Mouse (Mus musculus): Measurements from ENCODE around the gene Reck.

The Reck gene

DNA sequence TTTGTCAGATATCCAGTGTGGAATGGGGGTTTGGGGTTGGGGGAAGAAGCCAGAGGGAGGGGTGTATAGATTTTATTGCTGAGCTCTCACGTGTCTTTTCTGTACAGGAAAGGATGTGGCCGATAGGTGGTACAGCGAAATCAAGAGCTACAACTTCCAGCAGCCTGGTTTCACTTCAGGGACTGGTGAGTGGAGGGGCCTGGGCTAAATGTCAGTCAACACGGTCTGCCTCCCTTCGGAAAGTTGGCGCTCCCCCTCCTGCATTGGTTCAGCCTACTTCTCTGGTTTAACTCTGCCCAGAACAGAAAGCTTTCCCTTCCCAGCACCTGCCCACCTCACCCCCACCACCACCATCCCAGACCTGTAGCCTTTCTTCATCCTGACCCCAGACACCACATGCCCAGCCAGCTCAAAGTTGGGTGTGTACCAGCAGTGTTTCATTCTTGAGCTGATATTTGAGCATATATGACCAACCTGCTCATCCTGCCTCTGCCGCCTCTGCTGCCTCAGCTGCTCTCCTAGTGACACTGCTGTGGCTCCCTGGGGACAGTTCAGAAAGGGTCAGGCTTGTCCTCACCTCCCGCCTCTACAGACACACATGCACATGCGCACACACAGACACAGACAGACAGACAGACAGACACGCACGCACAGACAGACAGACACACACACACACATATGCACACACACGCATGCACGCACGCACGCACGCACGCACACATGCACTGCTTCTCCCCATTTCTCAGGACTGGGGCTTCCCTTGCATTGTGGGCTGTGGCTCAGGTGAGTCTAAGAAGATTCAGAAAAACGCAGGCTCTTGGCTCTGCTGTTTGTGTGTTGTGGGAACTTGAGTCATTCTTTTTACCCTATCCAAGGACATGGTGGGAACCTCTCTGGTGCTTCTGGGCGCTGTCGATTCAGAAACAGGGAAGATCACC, 95.3 kb downstream of the Reck start:
- no peak for DNase-seq

DNA sequence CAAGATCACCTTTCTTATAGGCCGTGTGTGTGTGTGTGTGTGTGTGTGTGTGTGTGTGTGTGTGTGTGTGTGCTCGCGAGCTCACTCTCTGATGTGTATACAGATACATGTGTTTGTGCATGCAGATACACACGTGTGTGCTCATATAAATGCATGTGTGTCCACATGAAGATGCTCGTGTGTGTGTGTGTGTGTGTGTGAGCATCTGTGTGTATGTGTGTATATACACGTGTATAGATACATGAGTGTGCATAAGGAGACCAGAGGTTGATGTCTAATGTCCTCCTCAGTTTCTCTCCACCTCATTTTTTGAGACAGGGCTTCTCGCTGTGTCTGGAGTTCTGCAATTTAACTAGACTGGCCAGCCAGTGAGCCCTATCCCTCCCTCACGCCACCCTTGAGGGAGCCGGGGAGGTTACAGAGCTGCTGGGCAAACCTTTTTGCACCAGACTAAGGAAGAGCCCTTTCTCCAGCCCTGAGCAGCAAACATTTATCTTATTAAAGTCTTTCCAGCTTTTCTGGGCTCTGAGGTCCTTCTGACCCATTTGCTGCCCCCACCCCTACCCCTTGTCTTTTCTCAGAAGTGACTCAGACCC, 96.3 kb downstream of the Reck start:
- DNase-seq: no peak

- peak; percentile 52 to 61 for DNase-seq
These were observed 96.8 kb downstream of the Reck start for GRCm38 (mm10) chr4:43972137-43972591.

DNA sequence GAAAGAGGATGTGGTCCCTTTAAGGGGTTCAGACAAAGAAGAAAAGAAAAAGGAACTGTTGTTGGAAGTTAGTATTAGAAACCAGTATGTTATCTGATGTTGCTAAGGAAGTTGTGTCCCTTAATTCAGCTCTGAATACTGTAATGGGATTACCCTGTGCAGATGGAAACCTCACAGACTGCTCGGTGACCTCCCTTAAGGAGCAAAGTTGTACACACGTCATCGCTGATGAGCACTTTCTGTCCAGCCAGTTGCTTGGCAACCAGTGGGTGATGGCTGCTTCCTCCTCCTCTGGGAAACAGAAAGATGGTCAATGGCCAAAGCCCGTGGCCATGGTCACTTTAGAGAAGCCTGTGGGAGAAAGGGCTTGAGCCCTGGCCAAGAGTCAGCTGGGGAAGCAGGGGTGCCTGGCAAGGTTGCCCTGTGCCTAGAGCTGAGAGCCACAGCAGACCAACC, 98.2 kb downstream of the Reck start:
- no peak for DNase-seq

DNA sequence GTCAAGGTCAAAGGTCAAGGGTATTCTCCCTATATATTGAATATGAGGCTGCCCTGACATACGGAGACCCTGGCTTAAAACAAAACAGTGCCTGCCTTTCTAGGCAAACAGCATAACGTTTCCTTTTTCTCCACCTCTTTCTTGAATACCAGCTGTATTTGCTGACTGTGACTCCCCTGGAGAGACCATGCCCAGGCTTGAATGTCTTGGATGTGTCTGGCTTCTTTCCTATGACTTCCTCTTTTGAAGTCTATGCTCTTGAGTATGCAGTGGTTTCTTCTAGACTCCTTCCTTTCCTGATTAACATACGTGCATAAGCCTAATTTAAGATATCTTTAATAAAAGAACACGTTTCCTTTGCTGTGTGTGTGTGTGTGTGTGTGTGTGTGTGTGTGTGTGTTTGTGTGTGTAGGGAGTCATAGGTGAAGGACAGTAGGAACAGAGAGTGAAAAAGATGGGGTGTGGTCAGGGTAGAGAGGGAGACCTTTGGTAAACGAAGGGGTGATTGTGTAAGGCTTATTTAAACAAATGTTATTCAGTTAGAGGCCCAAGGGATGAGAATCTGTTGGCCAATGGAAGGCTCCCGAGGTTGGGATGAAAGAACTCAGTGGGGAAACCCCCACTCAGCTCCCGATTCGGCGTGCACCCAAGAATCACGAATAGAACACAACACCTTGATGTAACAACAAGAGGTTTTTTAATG, 99.7 kb downstream of the Reck start:
- DNase-seq: no peak

GRCm38 (mm10) chr4:43976223-43976740, 101.0 kb downstream of the Reck start:
- no peak for DNase-seq

GRCm38 (mm10) chr4:43978521-43979443, 103.5 kb downstream of the Reck start:
- DNase-seq: no peak

DNA sequence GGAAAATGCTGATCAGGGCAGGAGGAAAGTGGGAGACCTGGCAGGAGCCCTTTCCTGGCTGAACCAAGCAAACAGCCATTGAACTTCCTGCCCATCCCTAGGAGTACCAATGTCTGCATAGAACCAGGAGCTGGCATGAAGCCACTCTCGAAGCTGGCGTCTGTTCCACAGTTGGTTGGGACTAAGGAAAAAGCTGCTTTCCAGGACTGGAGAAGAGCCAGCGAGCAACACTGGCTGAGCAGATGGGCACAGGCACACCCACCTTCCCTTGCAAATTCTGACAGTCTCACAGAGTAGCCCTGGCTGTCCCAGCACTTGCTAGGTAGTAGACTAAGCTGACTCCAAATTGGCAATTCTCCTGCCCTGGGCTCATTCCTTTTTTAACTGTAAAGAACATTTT, 104.4 kb downstream of the Reck start:
- DNase-seq: no peak

DNA sequence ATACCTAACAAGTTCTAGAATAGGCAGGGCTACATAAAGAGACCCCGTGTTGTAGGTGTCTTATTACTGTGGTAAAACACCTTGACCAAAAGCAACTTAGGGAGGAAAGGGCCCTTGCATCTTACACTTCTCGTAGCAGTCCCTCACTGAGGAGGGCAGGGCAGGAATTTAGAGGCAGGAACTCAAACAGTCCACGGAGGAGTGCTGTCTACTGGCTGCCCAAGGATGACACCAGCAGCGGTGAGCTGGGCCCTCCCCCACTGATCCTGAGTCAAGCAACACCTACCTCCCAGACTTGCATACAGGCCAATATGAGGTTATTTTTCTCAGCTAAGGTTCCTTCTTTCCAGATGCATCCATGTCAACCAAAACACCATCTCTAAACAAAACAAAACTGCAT, 104.9 kb downstream of the Reck start:
- DNase-seq: no peak

DNA sequence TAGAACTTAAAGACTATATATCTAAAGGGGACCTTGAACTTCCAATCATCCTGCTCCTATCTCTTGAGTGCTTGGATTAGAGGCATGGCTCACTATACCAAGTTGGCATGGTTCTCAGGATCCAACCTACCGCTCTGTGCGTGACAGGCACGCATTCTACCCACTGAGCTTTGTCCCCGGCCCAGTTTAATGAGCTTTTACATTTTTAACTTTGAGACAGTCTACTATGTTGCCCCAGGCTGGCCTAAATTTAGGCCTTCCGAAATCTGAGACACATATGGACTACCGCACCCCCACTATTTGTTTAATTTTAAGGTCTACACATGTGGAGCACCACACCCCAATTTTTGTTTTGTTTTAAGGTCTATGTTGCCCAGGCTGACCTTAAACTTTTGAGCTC, 105.5 kb downstream of the Reck start:
- no peak for DNase-seq

DNA sequence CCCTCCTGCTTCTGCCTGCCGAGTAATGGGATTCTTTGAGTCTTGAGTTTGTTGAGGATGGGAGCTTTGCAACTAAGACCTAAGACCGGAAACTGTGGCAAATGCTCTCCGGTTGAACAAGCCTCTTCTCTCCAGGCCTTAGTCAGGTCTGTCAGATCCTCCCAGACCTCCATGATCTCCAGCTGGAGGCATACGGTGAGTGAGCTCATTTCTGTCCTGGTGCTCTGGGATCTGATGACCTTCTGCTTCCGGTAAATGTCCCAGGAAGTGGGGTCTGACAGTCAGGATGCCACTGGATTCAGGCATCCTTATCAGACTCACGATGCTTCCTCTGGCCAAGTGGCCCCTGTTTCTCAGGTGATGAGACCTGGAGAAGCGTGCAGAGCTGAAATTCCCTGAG, 105.9 kb downstream of the Reck start:
- no peak for DNase-seq

DNA sequence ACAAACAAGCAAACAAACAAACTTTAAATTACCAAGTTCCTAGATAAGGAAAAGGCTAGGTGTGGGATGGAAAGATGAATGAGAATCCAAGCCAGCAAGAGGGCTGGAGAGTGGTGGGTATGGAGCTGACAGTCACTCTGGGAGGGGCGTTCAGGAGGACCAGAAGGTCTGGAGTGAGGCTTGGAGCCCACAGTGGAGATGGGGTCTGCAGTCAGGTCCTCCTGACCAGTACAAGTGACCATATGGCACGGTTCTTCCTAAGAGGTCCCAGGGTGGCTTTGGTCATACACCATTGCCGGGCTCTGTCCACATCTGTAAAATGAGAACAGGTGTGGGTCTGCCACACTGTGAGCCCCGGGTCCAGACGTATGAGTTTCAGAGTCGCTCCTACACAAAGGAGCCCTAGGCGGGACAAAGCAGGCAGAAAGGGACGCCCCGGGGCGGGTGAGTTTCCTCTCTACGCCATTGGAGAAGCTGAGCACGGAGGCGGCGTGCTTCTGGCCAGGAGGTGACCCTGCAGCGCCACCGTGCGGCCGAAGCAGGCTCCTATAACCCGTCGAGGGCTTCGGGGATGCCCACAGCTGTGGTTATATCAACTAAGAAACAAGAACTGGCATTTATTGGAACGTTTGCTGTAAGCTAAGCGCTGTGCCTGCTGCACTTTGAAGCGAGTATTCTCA, 106.9 kb downstream of the Reck start:
- DNase-seq: peak; percentile 93 to 94

DNA sequence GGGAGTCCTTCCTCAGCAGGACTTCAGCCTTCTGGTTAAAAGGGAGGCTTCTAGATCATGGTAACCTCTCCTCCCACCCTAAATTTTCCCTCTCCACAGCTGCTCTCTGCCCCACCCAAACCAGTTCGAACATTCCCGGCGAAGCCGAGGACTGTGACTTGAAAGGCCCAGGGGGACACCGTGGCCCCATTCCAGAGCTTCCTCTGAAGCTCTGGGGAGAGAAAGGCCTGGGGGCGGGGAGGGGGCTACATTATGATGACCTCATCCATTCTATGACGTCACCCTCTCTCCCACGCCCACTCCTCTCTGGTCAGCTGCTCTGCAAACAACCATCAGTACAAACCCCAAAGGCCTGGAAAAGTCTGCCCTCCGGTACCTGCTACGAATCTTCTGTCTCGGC, 107.9 kb downstream of the Reck start, which contains the start of gene Ccin:
Ccin (plus strand) TSS at position 303 of the 400 bp plus-strand sequence.
- no peak for DNase-seq

DNA sequence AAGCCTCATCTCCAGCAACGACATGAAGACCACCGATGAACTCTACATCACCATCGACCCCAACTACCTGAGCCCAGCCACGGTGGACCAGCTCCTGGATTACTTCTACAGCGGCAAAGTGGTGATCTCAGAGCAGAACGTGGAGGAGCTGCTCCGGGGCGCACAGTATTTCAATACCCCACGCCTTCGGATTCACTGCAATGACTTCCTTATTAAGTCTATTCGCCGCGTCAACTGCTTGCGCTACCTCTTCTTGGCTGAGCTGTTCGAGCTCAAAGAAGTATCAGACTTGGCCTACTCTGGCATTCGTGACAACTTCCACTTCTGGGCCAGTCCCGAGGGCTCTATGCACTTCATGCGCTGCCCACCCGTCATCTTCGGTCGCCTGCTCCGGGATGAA, 108.4 kb downstream of the Reck start:
- no peak for DNase-seq

- no peak for DNase-seq
These were observed 109.0 kb downstream of the Reck start for GRCm38 (mm10) chr4:43984326-43984725.

DNA sequence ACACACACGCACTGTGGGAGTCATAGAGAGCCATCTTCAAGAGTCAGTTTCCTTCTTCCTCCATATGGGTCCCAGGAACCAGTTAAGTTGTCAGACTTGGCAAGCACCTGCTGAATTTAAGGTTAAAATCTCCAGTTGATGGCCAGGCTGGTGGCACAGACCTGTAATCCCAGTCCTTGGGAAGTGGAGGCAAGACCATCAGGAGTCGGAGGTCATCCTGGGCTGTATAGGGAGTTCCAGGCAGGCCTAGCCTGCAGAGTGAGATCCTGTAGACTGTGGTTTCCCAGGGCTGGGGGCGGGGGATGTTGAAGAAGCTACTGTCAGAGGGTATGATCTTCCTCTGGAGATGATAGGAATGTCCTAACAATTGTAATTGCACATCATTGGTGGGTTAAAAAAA, 113.6 kb downstream of the Reck start:
- no peak for DNase-seq

- DNase-seq: no peak
These were observed 117.7 kb downstream of the Reck start for GRCm38 (mm10) chr4:43993072-43993471.

GRCm38 (mm10) chr4:43994342-43994741, 119.0 kb downstream of the Reck start:
- no peak for DNase-seq
